Mouse (Mus musculus) heart, adult 18-20 months (tissue): ENCODE measurements around the gene Jup. TPM values are rescaled to one million over a fixed set of nuclear protein-coding genes. Genes with fewer than 3 reads are reported as not detected.
A peak's percentile ranks its signal among the peaks of the same experiment; 100 is the strongest.

ENCODE experiments used
- DNase-seq, 2 experiments: peaks; one replicate each; pipeline ENCODE4 v3.0.0; 2021 to 2022; ENCODE audit warnings: mixed read lengths in 1 of 2
- total RNA-seq, 2 experiments: library from RNA; stranded (reverse); gene quantifications; 2 replicates each; pipeline ENCODE4 v1.2.3; 2021

Gene Jup
- total RNA-seq, 2 experiments from 2014 or later: 208 to 239 TPM

DNA sequence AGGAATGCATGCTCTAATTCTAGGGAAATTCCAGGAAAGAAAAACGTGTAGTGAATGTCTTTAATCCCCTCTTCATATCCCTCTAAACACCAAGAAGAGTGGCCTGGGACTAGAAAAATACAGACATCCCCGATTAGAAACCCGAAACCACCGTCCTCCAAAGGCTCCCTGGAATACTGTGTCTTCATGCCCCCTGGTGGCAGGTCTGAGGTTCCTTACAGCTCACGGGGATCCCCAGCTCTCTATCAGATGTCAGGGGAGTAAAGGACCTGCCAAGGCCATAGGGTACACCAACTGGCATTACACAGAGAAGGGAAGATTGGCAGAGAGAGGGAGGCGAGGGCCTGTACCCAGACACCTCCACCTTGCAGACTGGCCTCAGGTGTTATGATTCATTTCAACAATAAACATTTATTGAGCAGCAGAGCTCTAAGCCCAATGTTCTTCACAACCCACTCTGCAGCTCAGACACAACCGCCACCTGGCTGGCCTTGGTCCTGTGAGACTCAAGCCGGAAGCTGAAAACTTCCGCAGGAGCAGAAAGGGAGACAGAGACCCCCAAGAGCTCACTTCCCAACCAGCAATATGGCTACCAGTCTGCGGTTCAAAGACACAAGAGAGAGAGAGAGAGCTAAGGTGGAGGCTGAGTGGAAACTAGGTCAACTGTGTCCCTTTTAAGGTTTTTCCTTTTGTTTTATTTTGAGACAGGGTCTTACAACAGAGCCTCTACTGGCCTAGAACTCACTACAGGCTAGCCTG is 10.7 kb upstream of the Jup start:
- peak; percentile 82 to 89 for DNase-seq

DNA sequence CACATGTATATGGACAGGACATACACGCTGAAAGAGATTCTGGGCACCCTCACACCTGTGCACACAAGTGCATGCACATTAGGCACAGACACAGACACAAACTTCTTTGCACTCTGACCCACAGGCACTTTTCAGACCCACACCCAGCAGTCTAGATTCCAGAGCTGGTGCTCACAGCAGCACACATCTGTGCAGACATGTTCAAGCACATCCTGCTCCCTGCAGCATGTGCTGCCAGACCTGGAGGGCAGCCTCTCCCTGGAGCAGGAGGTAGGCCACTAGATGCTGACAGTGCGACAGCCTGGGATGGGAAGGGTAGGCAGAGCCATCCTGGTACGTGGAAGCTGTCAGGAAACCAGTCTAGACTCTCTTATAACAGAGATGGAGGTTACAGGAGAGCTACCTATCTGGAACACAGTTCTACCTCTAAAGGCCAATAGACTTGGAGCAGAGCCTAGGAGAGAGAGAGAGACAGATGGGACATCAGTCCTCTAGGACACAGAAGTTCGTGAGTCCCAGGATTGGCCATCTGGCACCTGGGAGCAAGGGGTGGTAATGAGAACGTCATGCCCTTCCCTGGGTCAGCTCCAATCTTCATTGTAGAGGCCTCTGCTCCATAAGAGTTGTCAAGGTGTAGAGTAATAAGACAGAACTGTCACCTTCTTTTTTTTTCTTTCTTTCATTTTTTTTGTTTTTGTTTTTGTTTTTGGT is 9.6 kb upstream of the Jup start:
- DNase-seq: no peak

DNA sequence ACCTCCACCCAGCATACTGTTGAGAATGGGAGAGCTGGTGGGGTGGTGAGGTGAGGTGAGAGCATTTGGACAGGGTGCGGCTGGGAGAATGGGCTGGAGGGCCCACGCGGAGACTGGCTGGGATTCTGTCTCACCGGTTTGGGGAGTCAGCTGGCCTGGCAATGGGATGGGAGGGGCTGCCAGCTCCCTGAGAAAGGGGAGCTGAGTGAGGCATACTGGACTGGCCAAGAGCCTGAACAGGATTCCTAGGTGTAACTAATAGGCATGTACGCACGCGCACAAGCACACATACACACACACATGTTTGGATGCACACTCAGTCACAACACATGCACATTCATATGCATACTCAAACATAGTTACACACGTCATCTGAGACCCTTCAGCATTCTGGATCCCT is 8.7 kb upstream of the Jup start:
- DNase-seq: no peak

DNA sequence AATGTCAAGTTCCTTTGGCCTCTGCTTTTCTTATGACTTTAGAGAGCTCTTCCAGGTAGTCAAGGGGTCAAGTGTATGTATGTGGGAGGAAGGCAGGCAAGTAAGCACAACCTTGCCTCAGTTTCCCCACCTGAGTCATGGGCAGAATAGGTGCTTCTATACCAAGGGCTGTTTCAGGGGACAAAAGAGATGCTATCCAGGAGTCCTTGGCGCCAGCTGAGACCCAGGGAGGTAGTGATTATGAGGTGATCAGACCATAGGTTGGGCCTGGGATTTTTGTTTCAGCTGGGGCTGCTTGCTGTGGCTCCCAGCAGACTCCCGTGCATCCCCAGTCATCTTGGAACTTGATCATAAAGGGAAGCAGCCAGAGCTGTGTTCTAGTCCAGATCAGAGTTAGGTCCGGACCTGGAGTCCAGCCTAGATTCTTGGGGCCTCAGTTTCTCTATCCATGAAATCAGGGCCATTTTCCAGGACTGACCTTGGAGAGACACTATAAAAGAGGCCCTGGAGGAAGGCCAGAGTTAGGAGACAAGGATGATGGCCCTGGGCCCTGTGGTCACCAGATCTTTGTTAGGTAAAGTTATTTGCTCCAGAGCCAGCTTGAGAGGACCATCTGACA is 7.0 kb upstream of the Jup start:
- no peak for DNase-seq

DNA sequence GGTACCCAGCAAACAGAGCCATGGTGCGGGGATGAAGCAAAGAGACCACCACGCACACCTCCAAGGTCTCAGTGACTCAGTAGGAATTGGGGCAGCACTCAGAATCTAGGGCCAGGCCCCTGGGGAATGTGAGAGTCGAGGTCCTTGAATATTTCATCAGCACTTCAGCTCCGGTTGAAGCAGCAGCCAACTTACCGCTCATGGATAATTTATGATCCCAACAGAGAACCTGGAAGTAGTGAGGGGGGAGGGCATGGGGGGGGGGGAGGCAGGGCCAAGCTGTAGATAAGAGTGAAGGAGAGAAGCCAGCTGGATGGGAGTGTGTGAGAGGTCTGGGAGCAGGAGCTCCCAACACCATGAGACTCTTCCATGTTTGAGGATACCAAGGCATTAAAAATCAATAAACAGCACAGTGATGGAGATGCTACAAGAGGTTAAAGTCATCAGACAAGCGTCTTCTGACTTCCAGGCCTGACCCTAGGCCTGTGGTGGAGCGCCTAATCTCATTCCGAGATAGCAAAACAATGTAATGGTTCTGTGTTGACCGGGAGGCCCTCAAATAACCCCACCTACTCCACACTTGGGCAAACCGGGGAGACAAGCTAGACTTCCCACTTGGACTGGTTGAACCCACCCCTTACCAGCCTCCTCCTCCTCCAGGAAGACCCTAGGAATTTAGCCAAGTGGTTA is 6.0 kb upstream of the Jup start:
- DNase-seq: peak; percentile 37 to 39

DNA sequence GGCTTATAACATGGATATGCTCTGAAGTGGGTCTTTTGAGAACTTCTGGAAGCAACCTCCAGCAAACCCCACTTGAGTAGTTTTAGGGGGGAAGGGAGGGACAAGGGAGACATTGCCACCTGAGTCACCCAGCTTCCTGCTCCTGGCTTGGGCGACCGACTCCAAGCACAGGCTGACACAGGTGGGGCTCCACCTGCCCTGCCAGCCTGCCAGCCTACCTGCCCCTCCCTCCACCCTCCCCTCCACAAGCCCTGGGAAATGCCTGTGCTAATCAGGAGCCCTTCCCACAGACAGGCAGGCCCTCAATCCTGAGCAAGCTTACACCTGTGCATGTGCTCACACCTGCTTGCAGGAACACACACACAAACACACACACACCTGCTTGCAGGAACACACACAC is 5.1 kb upstream of the Jup start:
- no peak for DNase-seq

DNA sequence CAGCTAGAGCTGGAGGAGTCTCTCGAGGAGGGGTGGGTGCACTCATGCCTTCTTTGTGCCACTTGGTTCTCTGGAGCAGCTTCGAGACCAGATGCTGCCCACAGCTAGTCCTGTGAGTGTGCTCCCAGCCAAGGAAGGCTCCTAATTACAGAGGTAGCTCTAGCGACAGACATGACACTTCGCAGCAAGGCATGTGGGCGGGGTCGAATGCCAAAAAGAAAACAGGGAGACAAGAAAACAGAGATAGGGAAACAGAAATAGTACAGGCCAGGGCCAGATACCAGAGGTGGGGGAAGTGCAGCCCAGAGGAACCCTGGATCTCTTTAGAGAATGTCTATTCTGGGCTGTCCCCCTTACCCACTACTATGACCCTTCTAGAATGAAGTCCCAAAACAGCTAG is 4.7 kb upstream of the Jup start:
- peak; percentile 82 to 85 for DNase-seq

DNA sequence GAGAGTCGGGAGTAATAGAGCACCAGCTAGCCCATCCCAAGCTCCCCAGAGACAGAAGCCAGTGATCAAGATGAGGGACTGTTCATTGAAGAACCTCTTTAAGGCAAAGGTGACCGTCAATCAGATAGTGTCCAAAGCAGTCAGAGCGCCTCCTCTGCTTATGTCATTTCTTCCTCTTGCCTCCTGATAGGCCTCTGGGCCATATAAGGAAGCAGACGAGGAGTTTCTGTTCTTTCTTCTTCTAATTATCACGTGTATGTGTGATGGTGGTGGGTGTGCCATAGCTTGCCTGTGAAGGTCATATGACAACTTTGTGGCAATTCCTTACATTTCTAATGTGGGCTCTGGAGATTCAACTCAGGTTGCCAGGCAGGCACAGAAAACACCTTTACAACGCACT is 3.3 kb upstream of the Jup start:
- peak in 1 of 2 experiments; percentile 29 for DNase-seq

DNA sequence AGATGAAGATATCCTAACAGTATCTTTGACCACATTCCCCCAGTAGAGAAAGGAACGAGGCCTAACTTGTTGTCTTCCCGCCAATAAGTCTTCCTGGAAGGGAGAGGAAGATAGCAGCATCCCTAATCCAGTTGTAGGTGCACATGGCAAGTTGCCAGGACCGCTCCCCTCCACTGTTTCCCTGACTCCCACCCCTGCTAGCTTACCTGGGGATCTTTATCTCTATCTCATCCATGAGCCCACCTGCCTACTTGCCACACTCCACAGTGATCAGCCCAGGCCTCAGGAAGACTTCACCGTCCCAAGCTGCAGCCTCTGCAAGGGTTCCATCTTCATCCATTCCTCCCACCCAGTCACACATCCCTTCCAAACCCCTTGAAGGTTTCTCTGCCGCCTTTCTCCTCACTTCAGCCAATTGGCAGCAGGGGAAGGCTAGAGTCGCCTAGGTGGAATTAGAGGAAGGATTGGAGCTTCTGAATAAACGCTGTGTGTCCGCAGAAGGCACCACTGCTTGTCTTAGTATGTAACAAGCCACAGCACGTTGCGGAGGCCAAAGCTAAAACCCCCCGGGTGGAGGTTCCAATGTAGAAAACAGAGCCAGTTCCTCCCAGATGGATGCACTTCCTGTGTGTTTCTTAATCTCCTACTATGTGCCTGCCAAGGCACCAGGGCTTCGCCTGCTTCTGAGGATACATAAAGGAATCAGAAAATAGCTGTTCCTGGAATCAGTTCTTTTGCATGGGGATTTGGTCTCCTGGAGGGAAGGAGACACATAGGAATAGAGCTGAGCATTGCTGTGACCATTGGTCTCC is 2.4 kb upstream of the Jup start:
- DNase-seq: peak; percentile 56 to 64

DNA sequence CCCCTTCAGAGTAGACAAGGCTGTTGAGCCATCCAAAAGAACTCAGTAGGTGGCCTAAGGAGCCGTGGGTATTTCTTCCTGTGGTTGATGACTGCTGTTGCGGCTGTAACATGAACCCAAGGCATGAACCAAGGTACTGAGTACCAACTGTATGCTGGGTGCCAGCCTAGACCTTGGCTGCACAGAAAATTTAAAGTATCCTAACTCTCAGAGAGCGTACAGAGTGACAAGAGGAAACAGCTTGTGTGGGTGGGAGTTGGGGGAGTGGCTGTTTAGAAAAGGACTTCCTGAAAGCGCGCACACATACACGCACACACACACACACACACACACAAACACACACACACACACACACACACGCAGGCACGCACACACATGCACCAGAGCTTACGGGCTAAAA is 1.8 kb upstream of the Jup start:
- DNase-seq: peak; percentile 50 to 60

DNA sequence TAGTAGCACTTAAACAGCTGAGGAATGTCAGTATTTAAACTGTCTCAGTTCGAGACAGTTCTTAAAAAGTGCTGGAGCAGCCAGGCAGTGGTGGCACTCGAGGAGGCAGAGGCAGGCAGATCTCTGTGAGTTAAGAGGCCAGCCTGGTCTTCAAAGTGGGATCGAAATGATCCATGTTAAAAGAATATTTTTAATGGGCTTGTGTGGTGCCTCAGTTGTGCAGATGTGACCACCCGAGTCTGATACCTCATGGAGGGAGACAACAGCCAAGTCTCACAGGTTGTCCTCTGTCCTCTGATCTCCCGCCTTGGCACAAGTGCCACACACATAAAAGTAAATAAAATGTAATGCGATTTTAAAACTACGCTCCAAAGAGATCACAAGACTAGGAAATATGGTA is 954 bp upstream of the Jup start:
- peak in 1 of 2 experiments; percentile 23 for DNase-seq

DNA sequence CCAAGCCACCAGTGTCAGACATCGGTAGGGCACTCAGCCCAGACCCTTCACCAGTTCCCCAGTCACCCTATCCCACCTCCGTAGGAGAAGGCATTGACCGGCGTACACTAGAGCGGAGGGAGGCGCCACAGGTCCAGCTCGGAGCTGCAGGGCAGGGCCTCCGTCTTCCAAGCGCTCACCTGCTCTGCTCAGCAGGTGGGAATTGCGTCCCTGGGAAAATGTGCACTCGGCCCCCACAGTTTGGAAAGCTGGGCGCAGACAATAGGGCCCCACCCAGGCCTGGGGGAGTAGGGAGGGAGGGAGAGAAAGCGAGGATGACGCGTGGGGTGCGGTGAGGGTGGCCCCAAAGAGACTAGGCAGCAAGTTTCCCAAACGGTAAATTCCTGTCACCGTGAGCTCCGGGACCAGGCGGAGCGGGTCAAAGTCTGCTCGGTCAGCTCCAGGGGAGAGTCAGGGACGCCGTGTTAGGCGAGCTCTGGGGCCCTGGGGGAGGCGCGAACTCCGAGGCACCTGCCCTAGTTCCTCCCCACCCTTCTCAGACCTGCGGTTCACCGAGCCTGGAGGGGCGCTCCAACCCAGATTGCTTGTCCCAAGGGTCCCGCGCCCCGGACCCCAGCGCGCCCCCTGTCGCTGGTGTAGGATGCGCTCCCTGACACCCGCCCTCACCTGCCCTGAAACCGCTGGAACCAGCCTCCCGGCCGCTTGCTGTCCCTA is 520 bp downstream of the Jup start:
- peak; percentile 70 to 75 for DNase-seq

DNA sequence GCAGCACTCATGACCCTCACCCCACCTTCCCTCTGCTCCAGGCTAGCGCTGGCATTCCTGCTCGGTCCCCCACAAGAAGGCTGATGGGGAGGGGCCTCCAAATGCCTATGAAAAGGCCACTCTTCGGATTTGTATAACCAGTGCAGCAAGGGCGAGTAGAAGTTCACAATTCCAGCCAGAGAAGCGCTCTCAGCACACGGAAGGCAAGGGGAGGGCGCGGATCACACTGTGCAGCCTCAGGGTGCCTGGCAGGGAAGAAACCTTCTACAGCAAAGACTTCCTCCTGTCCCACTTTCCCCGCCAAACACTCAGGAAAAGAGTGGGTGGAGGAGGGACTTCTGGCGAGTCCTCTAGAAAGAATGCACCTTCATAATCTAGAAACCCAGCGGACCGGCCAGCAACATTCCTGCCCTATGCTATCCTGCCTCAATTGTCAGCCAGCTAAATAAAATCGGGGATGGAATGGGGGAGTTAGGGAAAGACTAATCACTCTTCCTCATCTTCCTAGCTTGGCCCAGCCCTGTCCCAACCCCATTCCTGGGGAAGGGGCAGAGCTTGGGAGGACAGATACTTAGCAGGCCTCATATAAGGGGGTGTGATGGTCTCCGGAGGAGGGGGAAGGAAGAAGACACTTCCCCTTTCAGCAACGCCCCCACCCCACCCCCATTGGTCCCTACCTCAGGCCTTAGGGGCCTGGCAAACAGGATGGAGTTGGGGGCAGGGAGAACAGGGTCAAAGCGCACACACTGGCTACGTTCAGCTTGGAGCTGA is 1.5 kb downstream of the Jup start:
- peak; percentile 71 to 78 for DNase-seq

DNA sequence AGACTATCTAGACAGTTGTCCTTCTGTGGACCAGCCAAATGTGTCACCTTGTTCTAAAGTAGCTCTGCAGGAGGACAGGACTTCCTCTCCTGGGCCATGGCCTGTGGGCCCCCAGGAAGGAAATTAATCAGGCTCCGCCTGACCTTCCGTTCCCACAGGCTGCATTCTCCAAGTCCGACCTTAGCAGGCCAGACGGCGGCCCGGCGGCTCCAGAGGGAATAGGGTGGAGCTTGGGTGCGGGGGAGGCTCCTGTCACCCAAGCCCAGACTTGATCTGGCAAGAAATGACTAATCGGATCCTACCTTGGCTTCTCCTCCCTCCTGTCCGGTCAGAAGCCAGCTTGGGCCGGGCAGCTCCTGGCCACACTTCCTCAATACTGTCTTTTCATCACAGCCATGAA is 2.4 kb downstream of the Jup start:
- peak; percentile 85 to 94 for DNase-seq

DNA sequence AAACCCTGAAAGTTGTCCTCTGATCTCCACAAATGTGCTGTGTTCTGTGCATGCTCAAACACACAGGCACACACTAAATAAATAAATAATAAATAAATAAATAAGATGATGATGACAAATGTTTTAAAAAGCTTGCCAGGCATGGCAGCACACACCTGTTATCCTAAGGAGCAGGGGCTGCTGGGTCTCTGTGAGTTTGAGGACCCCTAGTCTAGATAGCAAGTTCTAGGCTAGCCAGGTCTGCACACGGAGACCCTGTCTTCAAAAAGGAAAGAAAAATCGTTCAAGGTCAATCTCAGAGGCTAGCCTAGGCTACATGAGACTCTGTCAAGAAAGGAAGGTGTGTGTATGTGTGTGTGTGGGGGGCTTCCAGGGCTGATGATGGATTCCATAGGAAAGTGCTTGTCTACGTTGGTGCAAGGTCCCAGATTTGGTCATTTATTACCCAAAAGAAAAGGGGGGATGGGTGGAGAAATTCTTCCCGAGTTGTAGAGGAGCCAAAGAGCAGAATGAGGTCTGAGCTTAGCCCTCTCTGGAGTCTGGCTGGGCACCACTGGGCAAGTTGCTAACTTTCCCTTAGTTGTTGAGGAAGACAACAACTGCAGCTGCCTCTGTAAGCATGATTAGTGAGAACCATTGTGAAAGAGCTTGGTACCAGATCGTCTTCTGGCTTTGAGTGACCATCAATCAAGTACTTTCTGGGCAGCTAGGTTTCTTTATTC is 3.0 kb downstream of the Jup start:
- DNase-seq: no peak

DNA sequence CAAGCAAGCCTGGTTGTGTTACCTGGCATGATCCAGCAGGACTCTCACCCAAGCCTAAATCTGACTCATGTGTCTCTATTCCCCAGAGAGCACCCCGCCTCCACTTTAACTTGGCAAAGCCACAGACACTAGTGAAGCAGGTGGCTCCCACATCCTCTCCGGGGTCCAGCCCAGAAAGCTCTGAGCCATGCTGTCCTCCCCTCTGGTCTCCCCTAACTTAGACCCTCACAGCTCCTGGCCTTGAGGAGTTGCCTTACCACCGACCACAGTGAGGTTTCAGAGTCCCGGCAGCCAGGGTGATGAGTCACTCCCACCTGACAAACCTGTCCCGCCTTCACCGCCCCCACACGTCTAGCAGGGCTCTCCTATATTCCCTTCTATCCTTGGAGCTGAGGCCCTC is 3.8 kb downstream of the Jup start:
- peak; percentile 62 to 70 for DNase-seq

DNA sequence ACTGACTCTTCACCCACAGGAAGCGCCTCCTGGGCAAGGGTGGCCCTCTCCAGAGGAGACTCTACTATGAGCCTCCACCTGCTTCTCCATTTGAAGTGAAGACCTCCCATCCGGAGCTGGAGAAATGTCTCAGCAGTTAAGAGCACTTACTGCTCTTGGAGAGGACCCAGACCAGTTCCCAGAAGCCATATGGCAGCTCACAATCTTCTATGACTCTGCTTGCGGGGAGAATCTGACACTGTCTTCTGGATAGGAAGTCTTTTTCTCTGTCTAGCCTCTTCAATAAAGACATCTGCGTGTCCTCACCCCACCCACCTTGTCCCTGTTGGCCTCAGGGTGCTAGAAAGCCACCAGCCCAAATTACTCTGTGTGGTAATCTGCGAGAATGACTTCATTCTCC is 4.6 kb downstream of the Jup start:
- DNase-seq: peak; percentile 37 to 50

DNA sequence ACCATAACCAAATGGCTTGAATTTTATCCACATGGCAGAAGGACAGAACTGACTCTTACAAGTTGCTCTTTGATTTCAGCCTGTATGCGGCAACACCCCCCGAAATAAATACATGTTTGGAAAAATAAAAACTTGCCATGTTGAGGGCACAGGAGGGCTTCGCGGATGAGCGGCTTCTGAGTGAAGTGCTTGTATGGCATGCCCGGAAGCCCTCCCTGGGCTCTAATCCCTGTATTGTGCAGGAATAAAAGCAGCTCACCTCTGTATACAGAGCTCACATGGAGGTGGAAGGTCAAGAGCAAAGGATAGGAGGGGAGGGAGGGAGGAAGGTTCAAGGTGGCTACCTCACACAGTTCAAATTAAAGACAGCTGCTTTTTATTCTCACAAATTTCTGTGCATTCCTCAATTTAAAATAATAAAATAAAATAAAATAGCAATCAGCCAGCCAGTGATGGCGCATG is 5.6 kb downstream of the Jup start:
- no peak for DNase-seq

DNA sequence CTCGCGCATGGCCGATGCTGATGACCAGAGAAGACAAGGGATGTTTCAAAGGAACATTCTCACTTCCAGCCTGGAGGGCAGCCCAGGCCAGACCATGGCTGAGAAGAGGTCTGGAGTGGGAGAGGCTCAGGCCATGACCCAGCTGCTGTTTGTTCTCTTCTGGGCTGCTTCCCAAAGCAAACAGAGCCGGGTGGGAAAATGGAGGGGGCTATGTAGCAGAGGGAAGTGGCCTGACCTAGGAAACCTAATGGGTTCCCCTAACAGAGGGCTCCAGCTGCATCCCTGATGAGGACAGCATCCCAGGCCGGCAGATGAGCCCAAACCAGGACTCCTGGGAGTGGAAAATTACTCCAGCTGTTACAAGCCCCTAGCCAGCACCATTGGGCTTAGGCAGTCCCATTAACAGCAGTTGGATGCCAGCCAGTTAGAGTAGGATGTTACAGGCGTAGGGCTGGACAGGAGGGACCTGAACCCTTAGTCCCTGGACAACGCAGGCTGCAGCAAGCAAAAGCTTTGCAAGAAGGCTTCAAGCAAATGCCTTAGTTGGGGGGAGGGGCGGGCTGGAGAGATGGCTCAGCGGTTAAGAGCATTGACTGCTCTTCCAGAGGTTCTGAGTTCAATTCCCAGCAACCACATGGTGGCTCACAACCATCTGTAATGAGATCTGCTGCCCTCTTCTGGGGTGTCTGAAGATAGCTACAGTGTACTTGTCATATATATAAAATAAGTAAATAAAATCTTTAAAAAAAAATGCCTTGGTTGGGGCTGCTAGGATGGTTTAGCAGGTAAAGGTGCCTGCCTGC is 6.3 kb downstream of the Jup start:
- DNase-seq: peak; percentile 91 to 97
